Mouse (Mus musculus): ENCODE measurements around the gene Gpc1.

Gpc1 gene

GRCm38 (mm10) chr1:92831188-92832001 lies at the start of gene Gpc1:
Gpc1 (plus strand) TSS chr1:92831645.
- DNase-seq (ENCODE audit: low spot score in 2 of 2) = peak; percentile 70 to 88

GRCm38 (mm10) chr1:92781862-92782261 lies 49.6 kb upstream of the Gpc1 start:
- peak; percentile 11 to 33 for DNase-seq (ENCODE audit: low spot score in 2 of 2)

- DNase-seq (ENCODE audit: low spot score in 2 of 2) = no peak
These were observed 48.9 kb upstream of the Gpc1 start for GRCm38 (mm10) chr1:92782587-92782986.

DNA sequence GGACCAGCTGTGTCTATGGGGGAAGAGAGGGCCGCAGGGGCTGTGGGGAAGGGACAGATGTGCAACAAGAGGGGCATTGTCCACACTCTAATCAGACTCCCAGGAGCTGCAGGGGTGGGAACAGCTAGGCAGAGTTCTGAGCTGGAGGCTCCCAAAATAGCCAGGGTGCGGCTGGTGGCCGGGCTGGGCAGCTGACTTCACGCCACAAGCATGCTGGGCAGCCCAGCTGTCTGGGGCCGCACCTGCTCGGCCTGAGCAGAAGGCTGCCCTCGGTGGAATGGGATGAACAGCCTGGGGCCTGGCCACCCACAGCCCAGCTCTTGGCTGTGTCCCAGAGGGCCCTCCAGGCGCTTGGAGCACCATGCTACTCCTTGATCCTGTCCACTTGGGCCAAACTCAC lies 44.2 kb upstream of the Gpc1 start:
- no peak for DNase-seq (ENCODE audit: low spot score in 2 of 2)

DNA sequence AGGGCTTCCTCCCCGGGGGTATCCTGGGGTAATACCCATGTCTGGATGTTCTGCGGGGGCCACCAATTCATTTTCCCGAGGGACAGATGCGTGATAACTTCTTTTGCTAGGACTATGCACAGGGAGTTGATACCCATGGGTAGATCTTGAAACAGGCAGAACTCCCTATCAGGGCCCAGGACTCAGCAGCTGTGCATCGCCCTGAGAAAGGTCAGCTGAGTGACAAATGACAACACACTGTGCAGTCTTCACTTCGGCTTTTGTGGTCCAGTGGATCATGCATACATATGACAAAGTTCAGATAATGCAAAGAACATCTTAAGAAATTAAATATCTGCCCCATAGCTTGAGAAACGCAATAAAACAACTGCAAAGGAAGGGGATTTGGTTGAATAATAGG lies 43.4 kb upstream of the Gpc1 start:
- DNase-seq (ENCODE audit: low spot score in 2 of 2) = no peak

DNA sequence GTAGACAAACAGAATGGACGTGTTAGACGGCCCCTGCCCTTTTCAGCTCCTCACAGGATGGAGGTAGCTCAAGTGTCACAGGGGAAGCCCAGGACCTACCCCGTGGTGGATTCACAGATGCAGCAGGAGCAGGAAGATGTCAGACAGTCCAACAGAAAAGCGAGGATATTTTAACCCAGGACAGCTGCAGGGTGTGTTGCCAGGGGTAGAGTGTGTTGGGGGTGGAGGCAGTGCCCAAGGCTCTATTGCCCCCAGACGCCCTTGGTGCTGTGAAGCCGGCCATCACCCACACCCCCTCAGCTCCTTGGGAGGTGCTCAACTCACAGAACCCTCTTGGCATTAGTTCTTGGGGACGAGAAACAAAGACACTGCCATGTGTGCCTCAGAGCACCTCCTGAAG lies 40.8 kb upstream of the Gpc1 start:
- no peak for DNase-seq (ENCODE audit: low spot score in 2 of 2)

- no peak for DNase-seq (ENCODE audit: low spot score in 2 of 2)
These were observed 40.2 kb upstream of the Gpc1 start for GRCm38 (mm10) chr1:92791070-92791831.

GRCm38 (mm10) chr1:92793781-92794180 lies 37.7 kb upstream of the Gpc1 start:
- no peak for DNase-seq (ENCODE audit: low spot score in 2 of 2)

DNA sequence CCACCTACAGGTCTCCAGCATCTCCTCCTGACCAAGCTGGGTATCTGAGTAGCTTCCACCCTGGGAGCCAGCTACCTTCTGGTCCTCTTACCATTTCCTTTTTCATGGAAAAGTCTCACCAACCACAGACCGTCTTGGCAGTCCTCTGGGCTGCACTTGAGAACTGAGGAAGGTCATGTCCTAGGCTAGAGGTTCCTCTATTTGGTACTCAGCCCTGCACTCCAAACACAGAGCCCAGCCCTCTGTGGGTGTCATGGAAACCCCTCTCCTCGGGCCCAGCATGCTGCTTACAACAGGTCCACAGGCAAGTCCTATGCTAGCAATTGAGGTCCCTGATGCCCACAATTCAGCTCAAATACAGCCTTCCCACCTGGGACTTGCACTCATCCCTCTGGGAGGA lies 33.0 kb upstream of the Gpc1 start:
- DNase-seq (ENCODE audit: low spot score in 2 of 2) = no peak

DNA sequence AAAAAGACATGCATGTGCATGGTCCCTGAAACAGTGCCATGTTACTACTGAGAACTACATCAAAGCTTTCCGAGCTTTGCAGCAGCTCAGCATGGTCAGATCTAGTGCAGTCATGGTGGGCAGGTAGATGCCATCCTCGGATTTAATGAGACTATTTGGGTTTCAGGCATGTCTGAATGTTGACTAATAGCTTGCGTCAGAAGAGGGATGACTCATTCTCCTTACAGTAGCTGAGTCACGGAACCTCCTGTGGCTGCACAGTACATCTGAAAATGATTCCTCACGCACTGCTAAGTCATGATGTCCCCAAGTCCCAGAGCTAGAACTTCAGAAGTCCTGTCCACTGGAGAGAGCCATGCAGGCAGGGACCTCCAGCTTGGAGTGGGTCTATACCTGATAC lies 31.8 kb upstream of the Gpc1 start:
- DNase-seq (ENCODE audit: low spot score in 2 of 2) = peak; percentile 46 to 55

DNA sequence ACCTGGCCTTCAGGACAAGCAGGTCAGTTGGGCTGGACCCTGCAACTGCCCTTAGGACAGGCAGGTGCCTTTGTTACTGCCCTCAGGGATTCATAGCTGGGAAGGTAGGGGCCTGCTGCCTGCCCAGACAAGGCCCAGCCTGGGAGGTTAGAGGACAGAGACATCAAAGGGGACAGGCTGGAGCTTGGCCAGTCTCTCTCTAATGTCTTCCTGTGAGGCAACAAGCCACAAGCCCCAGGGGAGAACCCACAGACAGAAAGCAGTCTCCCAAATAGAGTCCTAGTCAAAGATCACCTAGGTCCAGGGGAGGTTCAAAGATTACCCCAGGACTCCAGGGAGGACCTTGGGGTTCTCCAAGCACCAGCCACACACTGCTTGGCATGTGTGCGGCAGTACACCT lies 29.1 kb upstream of the Gpc1 start:
- no peak for DNase-seq (ENCODE audit: low spot score in 2 of 2)

GRCm38 (mm10) chr1:92803376-92803775 lies 28.1 kb upstream of the Gpc1 start:
- no peak for DNase-seq (ENCODE audit: low spot score in 2 of 2)

GRCm38 (mm10) chr1:92805181-92805580 lies 26.3 kb upstream of the Gpc1 start:
- DNase-seq (ENCODE audit: low spot score in 2 of 2) = no peak

DNA sequence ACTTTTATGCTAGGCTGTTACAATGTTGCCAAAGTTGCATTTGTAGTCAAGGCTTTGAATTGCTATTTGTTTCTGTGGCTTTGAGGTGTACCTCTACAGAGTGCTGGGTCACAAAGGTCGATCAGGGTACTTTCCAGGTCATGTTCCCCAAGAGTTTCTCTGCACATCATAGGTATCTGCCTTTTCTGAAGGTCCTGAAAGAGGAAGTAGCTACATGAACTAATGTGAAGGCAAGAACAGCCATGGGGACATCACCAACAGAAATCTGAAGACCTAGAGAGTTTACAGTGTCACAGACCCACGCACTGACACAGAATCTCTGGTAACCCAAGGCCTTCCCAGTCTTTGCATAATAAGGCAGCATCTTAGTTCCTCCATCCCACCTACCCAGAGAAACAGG lies 25.6 kb upstream of the Gpc1 start:
- DNase-seq (ENCODE audit: low spot score in 2 of 2) = no peak

DNA sequence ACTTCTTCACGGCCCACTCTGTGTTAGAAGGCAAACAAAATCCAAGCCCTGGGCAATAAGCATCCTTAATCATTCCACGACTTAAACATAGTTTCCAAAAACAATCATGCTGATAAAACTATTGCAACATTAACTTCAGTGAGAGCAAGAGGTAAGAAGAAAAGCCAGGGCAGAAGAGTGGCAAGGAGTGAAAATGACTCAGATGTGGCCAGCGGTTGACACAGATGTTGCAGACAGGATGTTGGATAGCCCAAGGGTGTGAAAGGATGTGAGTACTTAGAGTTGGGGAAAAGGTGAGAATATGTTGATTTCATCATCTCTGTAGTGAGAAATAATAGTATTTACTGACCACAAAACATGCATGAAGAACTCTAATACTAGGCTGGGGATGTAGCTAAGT lies 24.7 kb upstream of the Gpc1 start:
- DNase-seq (ENCODE audit: low spot score in 2 of 2) = no peak

DNA sequence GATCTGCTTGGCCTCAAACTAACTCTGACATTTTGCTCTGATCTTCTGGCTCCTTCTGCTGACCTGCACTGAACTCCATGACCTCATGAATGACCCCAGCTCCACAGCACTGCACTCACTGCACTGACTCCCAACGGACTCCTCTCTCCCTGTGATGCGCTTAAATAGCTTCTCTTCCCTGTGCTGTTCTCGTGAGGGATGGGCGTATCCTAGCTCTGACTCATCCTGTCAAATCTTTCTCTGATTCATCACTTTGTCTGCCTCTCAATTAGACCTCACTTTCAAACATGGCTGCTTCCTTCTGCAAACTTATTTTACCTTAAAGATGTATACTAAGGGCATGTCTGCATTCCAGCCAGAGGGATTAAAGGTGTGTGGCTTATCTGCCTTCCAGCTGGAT lies 21.8 kb upstream of the Gpc1 start:
- DNase-seq (ENCODE audit: low spot score in 2 of 2) = no peak

DNA sequence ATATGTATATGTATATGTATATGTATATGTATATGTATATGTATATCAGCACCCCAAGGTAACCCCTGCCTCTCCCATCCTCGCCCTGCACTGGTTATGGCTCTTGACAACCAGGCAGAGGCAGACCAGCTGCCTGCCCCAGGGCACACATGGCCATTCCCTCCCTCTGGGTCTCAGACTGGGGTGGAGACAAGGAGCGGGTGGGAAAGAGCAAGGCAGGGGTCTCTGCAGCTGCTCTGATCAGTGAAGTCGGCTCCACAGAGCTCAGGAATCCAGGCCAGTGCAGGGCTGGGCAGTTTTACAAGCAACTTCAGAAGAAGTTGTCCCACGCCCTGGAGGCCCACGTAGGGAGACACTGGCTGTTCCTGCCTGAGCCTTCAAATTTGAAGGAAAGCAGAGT lies 17.1 kb upstream of the Gpc1 start:
- DNase-seq (ENCODE audit: low spot score in 2 of 2) = no peak

GRCm38 (mm10) chr1:92815100-92815499 lies 16.3 kb upstream of the Gpc1 start:
- DNase-seq (ENCODE audit: low spot score in 2 of 2) = no peak

DNA sequence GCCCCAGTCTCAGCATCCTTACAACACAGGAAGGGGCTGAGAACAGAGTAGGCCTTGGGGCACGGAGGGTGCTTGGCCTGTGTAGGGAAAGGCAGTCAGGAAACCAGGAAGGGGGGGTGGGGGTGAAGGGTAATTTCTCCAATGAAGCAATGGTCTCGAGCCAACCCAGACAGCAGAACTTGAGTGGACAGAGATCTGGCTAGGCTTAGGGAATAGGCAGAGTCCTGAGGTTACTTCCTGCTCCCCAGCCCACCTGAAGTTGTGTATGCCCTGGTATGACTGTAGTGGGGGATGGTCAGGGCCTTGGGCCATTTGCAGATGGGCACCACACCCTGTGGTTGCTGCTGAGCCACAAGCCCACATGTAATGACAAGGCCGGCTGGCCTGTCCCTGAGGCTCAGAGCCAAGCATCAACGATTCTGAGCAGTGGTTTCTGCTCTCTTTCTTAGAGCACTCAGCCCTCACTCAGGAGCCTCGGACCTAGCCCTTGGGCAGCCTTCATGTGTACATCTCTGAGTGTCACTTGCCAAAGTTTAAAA lies 15.6 kb upstream of the Gpc1 start:
- DNase-seq (ENCODE audit: low spot score in 2 of 2) = no peak

DNA sequence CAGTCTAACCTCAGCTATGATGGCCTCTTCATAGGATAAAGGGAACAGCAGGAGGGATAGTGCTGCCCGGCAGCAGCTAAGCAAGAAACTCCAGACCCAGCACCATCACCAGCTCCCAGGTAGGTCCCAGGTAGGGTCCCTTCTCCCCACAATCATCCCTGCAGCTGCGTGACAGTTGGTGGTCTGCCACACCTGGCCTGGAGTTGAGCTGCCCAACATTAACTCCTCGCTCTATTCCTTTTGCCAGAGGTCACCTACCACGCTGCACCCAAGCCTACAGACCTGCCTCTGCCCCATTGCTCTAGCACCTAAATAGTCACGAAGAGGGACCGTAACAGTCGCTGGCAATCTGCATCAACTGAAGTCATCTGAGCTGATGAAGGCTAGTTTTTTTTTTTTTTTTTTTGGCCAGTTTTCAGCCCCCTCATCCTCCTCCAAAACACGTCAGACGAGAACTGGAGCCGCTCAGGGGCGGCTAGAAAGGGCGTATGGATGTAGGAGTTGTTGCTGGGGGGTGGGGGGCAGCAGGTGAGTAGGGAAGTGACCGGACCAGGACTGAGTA lies 738 bp upstream of the Gpc1 start:
- no peak for DNase-seq (ENCODE audit: low spot score in 2 of 2)

DNA sequence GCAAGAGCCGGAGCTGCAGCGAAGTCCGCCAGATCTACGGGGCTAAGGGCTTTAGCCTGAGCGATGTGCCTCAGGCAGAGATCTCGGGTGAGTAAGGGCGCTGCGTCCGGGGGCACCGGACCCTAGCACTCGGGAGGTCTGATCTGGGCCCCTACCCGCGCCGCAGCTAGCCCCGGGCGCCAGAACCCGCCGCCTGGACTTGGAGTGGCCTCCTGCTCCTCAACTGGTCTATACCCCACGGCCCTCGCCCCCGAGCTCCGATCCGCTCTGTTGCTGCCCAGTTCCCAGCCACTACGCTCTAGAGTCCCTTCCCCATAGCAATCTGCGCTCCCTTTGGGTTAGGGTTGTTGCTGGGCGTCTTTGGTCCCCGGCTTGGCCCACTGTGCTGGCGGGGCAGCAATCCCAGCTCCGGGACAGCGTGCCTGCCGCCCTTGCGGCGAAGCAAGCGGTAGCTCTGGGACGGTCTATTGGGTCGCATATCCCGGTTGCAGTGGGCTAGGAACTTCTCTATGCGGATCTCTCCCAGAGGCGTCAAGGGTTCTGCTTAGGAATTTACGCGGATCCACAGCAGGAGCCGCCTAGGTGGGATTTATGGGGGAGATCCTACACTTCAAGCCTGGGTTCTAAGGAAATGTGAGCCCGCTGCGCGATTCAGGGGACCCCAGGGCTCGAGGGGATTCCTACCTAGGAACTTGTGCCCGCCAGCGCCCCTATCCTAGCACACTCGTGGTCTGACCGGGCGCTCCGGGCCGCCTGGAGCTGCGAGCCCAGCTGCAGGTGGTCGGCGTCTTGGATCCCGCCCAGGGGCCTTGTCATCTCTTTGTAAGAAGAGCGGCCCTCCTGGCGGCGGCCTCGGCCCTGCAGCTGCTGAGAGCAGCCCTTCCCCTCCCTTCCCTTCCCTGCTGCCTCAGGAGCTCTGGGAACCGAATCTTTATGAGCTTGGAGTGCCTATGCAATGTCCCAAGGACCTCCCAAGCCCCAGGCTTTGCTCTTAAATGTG lies 866 bp downstream of the Gpc1 start:
- DNase-seq (ENCODE audit: low spot score in 2 of 2) = no peak
